Mouse (Mus musculus): Measurements from ENCODE around the gene Dnaaf1. TPM values are rescaled to one million over a fixed set of nuclear protein-coding genes. Genes with fewer than 3 reads are reported as not detected.

Dnaaf1 gene
- total RNA-seq, 2 experiments from 2014 or later = not detected

DNA sequence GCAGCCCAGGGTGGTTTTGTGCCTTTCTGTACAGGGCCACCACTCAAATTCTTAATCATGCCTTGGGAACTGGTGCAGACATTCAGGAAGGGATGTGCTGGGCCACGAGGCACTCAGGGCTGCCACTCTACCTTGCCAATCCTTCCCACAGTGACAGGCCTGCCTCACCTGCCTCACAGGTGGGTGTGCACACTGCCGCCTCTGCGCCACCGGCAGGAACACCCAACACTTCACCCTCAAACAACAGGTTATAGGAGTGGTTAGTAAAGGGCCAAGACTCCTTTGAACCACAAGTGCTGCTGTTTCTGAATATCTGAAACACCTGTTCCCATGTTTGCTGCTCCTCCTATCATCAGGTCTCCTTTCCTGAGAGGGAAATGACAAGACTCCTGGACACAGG, 2.6 kb upstream of the Dnaaf1 start:
- DNase-seq = no peak

DNA sequence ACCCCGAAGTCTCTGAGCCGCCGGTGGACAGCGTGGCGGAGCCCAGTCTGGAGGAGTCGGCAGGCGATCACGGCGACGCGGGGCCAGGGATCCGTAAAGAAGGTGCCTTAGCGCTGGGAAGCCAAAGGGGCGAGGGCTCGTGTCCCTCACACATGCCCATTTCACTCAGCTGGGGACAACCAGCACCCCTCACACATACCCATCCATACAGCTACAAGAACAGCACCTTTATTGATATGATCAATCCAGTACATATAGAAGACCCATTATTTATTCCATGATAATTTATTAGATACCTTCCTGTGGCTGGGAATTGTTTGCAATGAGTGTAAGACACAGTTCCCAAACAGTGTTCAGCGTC, 311 bp downstream of the Dnaaf1 start:
- DNase-seq = no peak

DNA sequence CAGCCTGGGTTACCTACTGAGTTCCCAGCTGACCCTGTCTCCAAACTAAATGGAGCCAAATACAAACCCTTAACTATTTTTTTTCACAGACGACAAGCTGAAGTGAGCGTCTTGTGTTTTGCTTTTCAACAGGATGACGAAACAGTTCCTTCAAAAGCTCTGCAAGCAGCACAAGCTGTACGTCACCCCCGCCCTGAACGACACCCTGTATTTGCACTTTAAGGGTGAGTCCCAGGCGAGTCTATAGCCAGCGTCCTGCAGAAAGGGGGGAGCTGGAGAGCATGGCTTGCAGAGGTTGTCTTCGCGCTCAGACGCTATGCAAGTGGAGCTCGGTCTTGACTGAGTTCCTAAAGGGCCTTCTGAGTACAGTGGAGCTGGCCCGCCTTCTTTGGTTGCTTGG, 4.1 kb downstream of the Dnaaf1 start:
- DNase-seq = no peak

DNA sequence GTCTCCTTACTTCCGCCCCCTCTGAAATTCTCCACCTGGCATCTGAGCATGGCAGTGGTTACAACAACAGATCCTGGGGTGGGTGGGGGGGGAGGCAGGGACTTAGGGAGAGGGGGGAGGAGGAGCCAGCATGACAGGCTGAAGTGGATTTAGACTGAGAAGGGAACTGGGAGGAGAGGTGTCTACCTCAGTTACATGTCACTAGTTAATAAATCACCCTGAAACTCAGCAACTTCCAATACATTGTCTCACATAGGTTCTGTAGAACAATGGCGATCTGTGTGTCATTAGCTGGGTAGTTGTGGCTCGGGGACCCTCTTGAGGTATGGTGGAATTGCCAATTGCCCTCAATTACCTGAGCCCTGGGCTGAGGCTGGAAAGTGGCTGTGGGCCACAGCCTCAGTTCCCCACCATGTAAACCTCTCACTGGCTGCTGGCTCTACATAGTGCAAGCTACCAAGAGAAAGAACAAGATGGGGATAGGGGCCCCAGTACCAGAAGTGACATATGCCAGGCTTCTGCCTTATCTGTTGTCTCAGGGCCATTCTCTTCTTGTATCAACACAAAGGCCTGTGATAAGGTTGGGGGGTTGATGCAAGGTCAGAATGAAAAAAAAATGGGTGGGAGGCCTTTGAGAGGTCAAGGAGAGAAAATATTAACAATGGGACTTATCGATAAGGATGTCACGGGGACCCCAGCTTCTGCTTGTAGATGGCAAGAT, 5.6 kb downstream of the Dnaaf1 start:
- no peak for DNase-seq

DNA sequence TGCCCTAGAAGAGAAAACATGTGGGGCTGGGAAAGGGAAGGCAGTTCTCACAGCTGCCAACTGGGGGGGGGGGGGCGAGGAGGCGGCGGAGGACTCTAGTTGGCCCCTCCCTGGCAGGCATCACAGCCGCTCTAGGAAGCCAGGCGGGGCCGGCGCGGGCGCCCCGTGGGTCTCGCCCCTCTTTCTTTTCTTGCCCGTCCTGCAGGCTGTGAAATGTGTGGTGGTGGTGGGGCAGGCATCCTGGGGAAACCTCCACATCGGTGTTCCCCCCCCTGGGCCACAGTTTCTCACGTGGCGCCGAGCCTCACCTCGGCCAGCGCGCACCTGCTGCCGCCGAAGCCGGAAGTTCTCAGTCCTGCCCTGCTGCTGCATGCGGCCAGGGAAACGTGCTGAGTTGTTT, 10.9 kb downstream of the Dnaaf1 start:
- DNase-seq = no peak

DNA sequence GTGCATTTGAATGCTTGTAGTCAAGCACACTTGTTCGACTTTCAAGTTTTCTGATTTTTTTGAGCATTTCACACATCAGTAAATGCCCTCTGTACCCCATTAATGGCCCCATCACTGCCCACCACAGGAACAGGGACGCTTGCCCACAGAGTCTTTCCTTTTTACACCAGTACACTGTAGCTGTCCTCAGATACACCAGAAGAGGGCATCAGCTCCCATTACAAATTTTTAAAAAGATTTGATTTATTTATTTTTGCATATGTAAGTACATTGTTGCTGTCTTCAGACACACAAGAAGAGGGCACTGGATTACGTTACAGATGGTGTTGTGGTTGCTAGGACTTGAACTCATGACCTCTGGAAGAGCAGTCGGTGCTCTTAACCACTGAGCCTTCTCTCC, 13.3 kb downstream of the Dnaaf1 start:
- DNase-seq = no peak

DNA sequence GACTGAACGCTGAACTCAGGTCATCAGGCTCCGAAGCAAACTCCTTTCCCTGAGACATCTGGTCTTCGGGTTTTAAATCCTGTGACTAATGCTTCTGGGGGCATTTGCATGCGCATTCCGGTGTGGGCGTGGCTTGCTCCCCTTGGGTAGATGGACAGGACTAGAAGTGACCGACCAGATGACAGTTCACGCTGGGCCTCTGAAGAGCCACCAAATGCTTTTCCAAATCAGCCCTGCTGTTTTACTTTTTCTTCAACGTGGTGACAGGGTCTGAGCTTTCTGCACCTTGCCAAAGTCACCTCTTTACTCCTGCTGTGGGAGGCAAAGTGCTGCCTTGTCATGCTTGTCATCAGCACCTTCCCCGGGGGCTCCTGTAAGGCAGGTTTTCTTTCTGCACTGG, 13.8 kb downstream of the Dnaaf1 start:
- DNase-seq = no peak

DNA sequence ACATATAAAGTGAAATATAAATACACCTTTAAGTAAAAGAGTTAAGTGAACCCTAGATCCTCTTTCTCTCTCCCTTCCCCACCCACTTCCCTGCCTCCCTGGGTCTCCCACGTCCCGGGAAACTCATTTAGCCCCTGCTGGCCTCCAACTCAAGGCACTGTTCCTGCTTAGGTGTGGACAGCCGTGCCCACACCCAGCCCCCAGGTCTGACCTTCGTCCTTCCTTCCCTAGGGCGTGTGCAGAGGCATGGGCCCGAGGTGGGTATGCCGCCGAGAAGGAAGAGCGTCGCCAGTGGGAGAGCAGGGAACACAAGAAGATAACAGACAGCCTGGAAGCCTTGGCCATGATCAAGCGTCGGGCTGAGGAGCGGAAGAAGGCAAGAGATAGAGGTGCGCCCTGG, 15.3 kb downstream of the Dnaaf1 start:
- no peak for DNase-seq

DNA sequence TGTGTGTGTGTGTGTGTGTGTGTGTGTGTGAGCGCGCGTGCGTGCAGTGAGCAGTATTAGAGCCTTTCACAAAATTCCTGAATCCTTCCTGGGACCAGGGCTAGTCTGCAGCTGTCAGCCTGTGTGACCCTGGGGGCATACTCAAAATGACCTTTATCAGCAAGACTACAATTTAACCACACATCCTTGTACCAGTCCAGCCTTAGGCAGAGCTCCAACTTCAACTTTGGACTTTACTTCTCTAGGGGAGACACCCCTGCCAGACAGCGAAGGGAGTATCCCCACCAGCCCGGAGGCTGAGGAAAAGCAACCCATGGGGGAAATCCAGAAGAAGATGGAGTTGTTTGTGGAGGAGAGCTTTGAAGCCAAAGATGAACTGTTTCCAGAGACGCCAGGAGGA, 16.4 kb downstream of the Dnaaf1 start:
- DNase-seq = no peak

DNA sequence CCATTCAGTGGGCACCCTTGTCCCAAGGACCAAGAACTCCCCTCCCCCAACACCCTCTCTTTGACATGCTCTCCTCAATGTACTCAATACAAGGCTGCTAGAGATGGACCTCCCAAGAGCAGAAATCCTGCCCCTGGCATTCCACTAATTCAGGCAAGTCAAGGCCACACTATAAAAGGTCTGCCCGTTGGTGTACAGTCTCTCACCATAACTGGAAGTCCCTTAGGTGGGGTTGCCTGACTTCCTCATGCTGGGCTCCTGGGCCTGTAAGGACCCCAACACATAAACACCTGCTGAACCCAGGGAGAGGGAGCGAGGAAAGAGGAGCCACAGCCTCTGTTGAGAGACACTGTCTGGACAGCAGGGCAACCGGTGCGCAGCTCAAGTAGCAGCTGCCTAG, 28.7 kb downstream of the Dnaaf1 start:
- no peak for DNase-seq

DNA sequence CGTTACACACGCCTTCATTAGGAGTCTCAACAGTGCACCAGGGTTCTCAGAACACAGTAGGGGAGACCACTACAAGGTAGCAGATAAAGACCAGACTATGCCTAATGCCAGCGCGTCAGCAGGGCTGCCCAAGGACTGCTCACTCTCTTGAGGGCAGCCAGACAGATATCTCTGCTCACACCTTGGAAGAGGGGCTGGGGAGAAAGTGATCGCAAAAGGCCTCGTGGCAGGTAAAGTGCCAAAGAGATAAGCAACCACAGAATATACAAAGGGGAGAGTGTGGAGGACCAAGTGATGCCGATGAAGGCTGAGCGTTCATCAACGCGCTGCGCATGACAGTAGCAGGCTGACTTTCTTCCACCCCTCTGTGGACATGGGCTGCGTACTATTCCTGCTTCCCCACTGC, 29.4 kb downstream of the Dnaaf1 start:
- DNase-seq = no peak

DNA sequence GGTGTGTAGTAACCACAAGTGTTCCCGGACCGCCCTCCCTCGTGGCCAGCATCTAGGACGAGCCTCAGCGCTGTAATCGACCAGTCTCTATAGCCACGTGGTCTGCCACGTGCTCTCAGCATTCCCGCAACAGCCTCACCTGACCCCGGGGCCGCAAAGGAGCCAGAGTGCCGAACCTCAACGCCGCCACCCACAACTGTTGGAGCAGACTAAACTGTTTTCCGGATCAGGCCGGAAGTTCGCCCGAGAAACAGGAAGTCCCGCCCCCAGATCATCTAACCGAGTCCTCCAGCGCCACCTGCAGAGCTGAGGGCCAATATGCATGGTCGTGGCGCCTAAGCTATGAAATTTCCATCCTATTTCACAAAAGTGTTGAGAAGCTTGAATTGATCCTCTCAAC, 30.0 kb downstream of the Dnaaf1 start, which contains the start of gene Taf1c:
TSS of gene Taf1c (minus strand) at position 227 of the 400 bp plus-strand sequence.
- DNase-seq = peak; percentile 96

DNA sequence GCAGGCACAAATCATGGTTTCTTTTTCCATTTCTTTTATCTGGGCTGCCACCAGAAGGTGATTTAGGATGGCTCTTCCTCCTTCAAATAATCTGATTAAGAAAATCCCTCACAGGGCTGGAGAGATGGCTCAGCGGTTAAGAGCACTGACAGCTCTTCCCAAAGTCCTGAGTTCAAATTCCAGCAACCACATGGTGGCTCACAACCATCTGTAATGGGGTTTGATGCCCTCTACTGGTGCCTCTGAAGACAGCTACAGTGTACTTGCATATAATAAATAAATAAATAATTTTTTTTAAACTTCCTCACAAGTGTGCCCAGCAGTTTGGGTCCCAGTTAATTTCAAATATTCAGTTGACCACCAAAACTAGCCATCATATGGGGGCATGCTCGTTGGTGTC, 31.2 kb downstream of the Dnaaf1 start:
- DNase-seq = no peak

DNA sequence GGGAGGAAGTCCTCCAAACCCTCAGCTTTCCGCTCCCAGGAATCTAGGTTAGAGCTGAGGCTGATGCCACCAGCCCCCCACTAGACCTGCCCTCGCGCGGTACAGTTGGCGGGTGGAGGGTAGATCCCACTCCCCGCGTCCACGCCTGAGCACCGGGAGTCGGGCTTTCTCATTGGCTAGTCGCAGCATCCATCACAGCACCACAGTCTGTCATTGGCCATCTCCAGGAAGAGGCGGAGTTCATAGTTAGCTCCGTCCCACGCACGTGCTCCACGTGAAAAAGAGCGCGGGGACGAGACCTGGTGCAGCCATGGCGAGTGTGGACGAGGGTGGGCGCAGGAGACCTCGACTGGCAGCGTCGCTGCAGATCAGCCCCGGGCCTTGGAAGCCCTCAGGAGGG, 37.4 kb downstream of the Dnaaf1 start, which contains the start of gene Adad2:
TSS of gene Adad2 (plus strand) at position 277 of the 400 bp plus-strand sequence.
- DNase-seq = no peak

DNA sequence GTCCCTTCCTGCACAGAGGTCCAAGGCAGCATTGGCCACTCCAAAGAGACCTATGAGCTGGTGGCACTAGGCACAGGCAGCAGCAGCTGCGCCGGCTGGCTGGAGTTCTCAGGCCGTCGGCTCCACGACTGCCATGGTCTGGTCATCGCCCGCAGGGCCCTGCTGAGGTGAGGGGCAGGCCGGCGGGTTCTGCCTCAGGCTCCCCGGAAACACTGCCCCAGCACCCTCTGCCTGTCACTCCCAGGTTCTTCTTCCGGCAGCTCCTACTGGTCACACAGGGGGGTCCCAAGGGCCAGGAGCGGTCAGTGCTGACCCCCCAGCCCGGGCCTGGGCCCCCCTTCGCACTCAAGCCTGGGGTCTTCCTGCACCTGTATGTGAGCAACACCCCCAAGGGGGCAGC, 40.1 kb downstream of the Dnaaf1 start:
- no peak for DNase-seq

DNA sequence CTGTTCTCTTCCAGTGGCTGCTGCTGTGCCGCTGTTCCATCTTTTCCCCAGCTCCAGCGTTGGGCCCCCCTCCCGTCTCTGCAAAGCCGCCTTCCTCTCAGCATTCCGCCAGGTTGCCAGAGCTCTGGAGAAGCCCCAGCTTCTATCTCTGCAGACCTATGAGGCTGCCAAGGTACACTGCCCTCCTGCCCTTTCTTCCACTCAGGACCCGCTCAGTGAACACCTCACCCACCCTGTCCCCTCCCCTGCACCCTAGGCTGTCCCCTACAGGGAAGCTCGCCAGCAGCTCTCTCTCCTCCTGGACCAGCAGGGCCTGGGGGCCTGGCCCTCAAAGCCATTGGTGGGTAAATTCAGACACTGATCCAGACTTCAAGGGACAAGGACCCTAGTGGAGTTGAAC, 41.3 kb downstream of the Dnaaf1 start:
- DNase-seq = no peak

DNA sequence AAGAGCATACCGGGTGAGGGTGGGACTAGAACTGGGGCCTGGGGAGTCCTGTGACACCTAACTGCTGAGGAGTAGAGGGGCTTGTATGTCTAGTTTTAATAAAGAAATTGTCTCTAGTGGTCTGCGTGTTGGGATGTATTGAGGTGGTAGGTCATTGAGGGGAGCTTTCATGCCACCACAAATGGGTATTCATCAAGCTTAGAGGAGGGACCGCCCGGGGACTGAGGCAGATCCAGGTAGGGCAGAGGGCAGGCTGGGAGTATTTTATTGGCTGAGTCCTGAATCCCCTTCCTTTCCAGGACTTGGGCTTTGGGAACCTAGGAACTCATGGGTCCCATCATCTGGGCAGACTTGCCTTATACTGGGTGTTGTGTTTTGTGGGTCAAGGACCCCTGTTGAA, 41.8 kb downstream of the Dnaaf1 start:
- DNase-seq = no peak

DNA sequence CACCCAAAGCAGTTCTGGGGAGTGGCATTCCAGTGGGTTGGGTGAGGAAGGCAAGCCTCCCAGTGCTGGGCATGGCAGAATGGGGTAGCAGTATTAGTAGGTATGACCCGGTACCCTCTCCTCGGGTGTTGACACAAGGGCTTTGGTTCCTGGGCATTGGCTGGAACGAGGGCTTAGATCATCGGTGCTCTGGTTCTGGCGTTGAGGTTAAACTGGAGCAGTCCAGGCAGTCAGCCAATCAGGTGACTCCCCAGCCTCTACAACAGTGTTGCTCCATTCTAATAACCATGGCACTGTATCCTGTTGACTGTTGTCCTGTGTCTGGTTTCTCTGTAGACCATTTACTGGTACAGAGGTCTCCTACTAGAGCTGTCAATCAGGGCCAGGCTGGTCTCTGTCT, 42.6 kb downstream of the Dnaaf1 start:
- no peak for DNase-seq

DNA sequence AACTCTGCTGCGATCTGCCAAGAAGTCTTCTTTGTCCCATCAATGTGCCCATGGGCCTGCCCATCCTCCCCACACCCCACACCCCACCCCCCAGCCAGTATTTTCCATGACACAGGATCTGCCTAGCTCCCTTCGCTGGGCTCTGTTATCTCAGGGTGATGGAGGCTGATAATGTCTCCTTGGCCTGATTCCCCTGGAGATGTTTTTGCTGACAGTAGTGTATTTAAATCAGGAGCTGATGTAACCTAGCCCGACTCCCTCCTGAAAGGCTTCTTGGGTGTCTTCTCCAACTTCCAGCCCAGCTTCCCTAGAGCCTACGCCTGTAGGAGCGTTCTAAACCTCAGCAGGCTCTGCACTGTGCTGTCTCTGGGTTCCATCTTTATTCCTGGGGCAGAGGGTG, 43.9 kb downstream of the Dnaaf1 start:
- DNase-seq = no peak

DNA sequence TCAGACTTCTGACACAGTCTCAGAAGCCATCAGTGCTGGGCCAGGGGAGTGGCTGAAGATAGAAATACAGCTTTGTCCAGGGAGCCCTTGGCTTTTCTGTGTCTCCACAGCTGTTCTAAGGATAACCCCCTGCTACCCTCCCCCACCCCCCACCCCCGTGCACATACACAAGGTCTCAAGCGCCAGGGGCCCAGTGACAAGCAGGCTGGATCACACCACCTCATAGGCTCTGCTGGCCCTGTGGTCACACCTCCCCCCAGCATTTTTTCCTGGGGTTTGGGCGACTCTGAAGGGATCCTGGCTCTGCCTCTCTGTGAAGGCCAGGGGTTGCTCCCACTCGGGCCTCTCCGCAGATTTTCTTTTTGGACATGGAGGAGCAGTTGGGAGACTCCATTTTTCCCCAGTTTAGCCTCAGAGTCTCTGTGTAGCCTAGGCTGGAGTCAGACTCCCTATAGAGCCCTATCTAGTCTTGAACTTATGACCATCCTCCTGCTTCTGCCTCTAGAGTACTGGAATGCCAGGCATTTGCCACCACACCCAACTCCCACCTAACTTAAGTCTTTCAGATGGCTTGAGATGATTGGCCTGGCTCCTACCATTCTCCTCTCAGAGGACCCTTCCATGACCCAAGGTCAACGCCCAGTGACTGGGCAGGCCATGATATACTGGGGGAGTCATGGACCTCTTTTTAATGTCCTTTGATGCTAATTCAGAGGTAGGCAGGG, 45.2 kb downstream of the Dnaaf1 start:
- DNase-seq = no peak

DNA sequence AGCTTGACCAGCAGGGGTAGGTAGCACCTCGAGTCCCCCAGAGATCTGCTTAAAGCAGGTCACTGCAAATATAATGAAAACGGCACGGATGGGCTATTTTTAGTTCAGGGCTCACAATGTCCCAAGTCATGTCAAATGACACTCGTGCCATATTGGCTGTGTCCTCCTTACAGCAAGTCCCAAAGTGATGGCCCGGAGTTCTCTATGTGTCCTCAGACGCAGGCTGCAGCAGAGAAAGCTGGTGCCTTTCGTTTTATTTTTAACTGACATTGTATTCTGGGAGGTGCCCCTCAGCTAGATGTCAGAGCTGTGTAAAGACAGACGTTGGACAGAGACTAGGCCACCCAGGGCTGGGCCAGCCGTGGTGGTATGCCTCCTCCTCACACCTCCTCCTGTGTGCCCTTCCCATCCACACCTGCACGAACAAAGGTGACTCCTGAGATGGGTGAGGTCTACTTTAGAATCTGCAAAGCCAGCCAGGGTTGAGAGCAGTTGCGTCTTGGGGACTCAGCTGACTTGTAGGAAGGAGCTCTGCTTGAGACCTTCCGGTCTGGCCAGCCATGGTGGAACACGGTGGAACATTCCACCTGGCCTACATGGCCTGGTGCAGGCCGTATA, 45.9 kb downstream of the Dnaaf1 start:
- no peak for DNase-seq

DNA sequence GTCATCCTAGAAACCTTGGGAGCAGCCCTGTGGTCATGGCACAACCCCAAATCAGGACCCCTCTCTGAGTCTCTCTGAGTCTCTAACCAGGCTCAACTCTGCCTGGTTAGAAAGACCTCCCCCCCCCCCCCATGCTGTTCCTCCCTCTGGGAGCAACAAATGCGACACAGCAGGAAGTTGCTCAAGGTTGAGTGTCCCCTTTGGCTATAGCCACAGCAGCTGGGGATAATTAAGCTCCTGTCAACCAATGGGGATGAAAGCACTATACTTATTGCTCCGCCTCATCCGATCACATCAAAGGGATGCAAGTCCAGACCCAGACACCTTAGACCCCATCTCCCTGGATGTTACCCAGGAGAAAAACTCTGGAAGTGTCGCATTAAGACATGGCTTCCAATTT, 47.5 kb downstream of the Dnaaf1 start:
- no peak for DNase-seq

DNA sequence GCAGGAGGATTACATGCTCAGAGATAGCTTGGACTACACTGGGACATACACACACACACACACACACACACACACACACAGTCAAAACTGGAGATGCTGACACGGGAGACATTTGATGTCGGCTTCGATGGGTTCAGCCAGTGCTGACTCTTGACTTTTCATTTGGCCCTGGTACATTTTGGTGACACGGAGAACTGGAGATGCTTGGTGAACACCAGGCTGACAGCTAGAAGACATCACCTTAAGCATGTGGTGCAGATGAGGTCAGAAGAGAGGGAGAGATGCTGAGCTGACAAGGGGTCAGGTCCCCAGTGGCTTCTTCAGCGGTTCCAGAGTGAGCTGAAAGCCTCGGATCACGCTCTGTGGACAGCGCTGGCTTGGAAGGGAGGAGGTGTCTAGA, 48.0 kb downstream of the Dnaaf1 start:
- DNase-seq = no peak

DNA sequence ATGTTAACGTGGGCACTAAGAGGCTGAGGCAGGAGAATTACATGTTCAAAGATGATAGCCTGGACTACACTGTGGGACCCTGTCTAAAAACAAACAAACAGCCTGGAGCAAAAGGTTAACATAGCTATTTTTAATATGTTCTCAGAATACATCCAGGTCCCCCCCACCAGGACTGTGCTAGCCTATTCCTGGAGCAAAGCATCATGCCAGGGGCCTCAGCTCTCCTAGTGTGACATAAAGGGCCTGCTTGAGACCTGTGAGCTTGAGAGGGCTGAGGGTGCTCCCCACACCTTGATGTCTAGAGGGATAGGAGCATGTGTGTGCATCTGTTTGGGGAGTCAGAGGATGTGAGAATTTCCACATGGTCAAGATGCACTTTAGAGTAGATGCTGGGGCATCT, 48.7 kb downstream of the Dnaaf1 start:
- DNase-seq = no peak
